Mouse (Mus musculus): Measurements from ENCODE around the gene Gm20458. TPM values are rescaled to one million over a fixed set of nuclear protein-coding genes. Genes with fewer than 3 reads are reported as not detected.

Gene Gm20458
- total and polyA plus RNA-seq, 2 experiments from 2014 or later: 6.9 to 15.0 TPM

GRCm38 (mm10) chr2:164512121-164512909, 51.5 kb downstream of the Gm20458 start:
- H3K27ac ChIP-seq (ENCODE audit: low read depth, low read length): no peak overlapping the region
- no peak overlapping the region for H3K4me2 ChIP-seq (ENCODE audit: low read depth, low read length, poor library complexity, severe bottlenecking)
- H3K9me3 ChIP-seq (ENCODE audit: low read length): no peaks in the 10 kb centered on the region
- ATAC-seq (ENCODE audit: low FRiP score): no peak
- no peaks in the 10 kb centered on the region for H3K36me3 ChIP-seq (ENCODE audit: insufficient read depth, low read length)
- TF ChIP-seq CTCF (IDR thresholded peaks at IDR 0.05): no peak
- H3K9ac ChIP-seq (replicated peaks; ENCODE audit: low read length, poor library complexity, severe bottlenecking): no peak overlapping the region
- no peak for DNase-seq (ENCODE audit: low spot score)
- H3K4me3 ChIP-seq (ENCODE audit: low read depth, low read length): no peak overlapping the region
- 67% methylated on average over 10 of the region's 14 CpGs for WGBS
- no peaks in the 10 kb centered on the region for H3K4me1 ChIP-seq (ENCODE audit: insufficient read depth, low read length)
- H3K27me3 ChIP-seq (ENCODE audit: insufficient read depth, low read length): no peaks in the 10 kb centered on the region; the same call in 1 of the 2 replicates

- no peaks in the 10 kb centered on the region for H3K36me3 ChIP-seq (ENCODE audit: insufficient read depth, low read length)
- H3K9ac ChIP-seq (replicated peaks; ENCODE audit: low read length, poor library complexity, severe bottlenecking): no peak overlapping the region
- WGBS: 77% methylated on average over 8 of the region's 8 CpGs
- no peak overlapping the region for H3K4me3 ChIP-seq (ENCODE audit: low read depth, low read length)
- no peaks in the 10 kb centered on the region; the same call in 1 of the 2 replicates for H3K27me3 ChIP-seq (ENCODE audit: insufficient read depth, low read length)
- TF ChIP-seq CTCF (IDR thresholded peaks at IDR 0.05): no peak
- ATAC-seq (ENCODE audit: low FRiP score): no peak
- no peaks in the 10 kb centered on the region for H3K9me3 ChIP-seq (ENCODE audit: low read length)
- no peaks in the 10 kb centered on the region for H3K4me1 ChIP-seq (ENCODE audit: insufficient read depth, low read length)
- H3K27ac ChIP-seq (ENCODE audit: low read depth, low read length): no peak overlapping the region
- no peak overlapping the region for H3K4me2 ChIP-seq (ENCODE audit: low read depth, low read length, poor library complexity, severe bottlenecking)
- DNase-seq (ENCODE audit: low spot score): no peak
These were observed 52.6 kb downstream of the Gm20458 start for GRCm38 (mm10) chr2:164513389-164513788.

GRCm38 (mm10) chr2:164514916-164515315, 54.1 kb downstream of the Gm20458 start:
- Histone ChIP-seq H3K9ac (replicated peaks; ENCODE audit: low read length, poor library complexity, severe bottlenecking) (no peak overlapping the region), H3K4me1 (ENCODE audit: insufficient read depth, low read length) (no peaks in the 10 kb centered on the region), H3K9me3 (ENCODE audit: low read length) (no peaks in the 10 kb centered on the region), H3K27ac (ENCODE audit: low read depth, low read length) (no peak overlapping the region), H3K4me2 (ENCODE audit: low read depth, low read length, poor library complexity, severe bottlenecking) (no peak overlapping the region), H3K36me3 (ENCODE audit: insufficient read depth, low read length) (no peaks in the 10 kb centered on the region), H3K4me3 (ENCODE audit: low read depth, low read length) (no peak overlapping the region), H3K27me3 (ENCODE audit: insufficient read depth, low read length) (no peaks in the 10 kb centered on the region; the same call in 1 of the 2 replicates)
- TF ChIP-seq CTCF (IDR thresholded peaks at IDR 0.05): no peak
- 76% methylated on average over 3 of the region's 3 CpGs for WGBS
- ATAC-seq (ENCODE audit: low FRiP score) (no peak), DNase-seq (ENCODE audit: low spot score) (no peak)

GRCm38 (mm10) chr2:164515897-164516296, 55.1 kb downstream of the Gm20458 start:
- WGBS: 83% methylated on average over 9 of the region's 9 CpGs
- Histone ChIP-seq H3K9ac (replicated peaks; ENCODE audit: low read length, poor library complexity, severe bottlenecking) (no peak overlapping the region), H3K9me3 (ENCODE audit: low read length) (no peaks in the 10 kb centered on the region), H3K27me3 (ENCODE audit: insufficient read depth, low read length) (no peaks in the 10 kb centered on the region; the same call in 1 of the 2 replicates), H3K36me3 (ENCODE audit: insufficient read depth, low read length) (no peaks in the 10 kb centered on the region), H3K4me3 (ENCODE audit: low read depth, low read length) (no peak overlapping the region), H3K4me1 (ENCODE audit: insufficient read depth, low read length) (no peaks in the 10 kb centered on the region), H3K27ac (ENCODE audit: low read depth, low read length) (no peak overlapping the region), H3K4me2 (ENCODE audit: low read depth, low read length, poor library complexity, severe bottlenecking) (no peak overlapping the region)
- DNase-seq (ENCODE audit: low spot score): no peak
- ATAC-seq (ENCODE audit: low FRiP score): no peak
- no peak for TF ChIP-seq CTCF (IDR thresholded peaks at IDR 0.05)

- H3K4me3 ChIP-seq (ENCODE audit: low read depth, low read length): no peak overlapping the region
- WGBS: 87% methylated on average over 11 of the region's 11 CpGs
- no peak overlapping the region for H3K9ac ChIP-seq (replicated peaks; ENCODE audit: low read length, poor library complexity, severe bottlenecking)
- no peaks in the 10 kb centered on the region; the same call in 1 of the 2 replicates for H3K27me3 ChIP-seq (ENCODE audit: insufficient read depth, low read length)
- no peak overlapping the region for H3K27ac ChIP-seq (ENCODE audit: low read depth, low read length)
- no peak for DNase-seq (ENCODE audit: low spot score)
- no peaks in the 10 kb centered on the region for H3K9me3 ChIP-seq (ENCODE audit: low read length)
- H3K4me1 ChIP-seq (ENCODE audit: insufficient read depth, low read length): no peaks in the 10 kb centered on the region
- H3K36me3 ChIP-seq (ENCODE audit: insufficient read depth, low read length): no peaks in the 10 kb centered on the region
- H3K4me2 ChIP-seq (ENCODE audit: low read depth, low read length, poor library complexity, severe bottlenecking): no peak overlapping the region
- no peak for TF ChIP-seq CTCF (IDR thresholded peaks at IDR 0.05)
- no peak for ATAC-seq (ENCODE audit: low FRiP score)
These were observed 55.8 kb downstream of the Gm20458 start for GRCm38 (mm10) chr2:164516592-164516991.

- Histone ChIP-seq H3K9me3 (ENCODE audit: low read length) (0 out of 2 replicates have a peak, but pooled peaks cover 2% of the 10 kb centered on the region), H3K4me2 (ENCODE audit: low read depth, low read length, poor library complexity, severe bottlenecking) (no peak overlapping the region), H3K4me3 (ENCODE audit: low read depth, low read length) (no peak overlapping the region), H3K36me3 (ENCODE audit: insufficient read depth, low read length) (no peaks in the 10 kb centered on the region), H3K4me1 (ENCODE audit: insufficient read depth, low read length) (no peaks in the 10 kb centered on the region), H3K9ac (replicated peaks; ENCODE audit: low read length, poor library complexity, severe bottlenecking) (no peak overlapping the region), H3K27me3 (ENCODE audit: insufficient read depth, low read length) (no peaks in the 10 kb centered on the region; the same call in 1 of the 2 replicates), H3K27ac (ENCODE audit: low read depth, low read length) (no peak overlapping the region)
- TF ChIP-seq CTCF (IDR thresholded peaks at IDR 0.05): peak; percentile 69
- no peak for ATAC-seq (ENCODE audit: low FRiP score)
- WGBS: 33% methylated on average over 10 of the region's 10 CpGs
- no peak for DNase-seq (ENCODE audit: low spot score)
These were observed 56.9 kb downstream of the Gm20458 start for GRCm38 (mm10) chr2:164517485-164518221.
